Mouse (Mus musculus): ENCODE measurements around the gene Duox2.

Gene Duox2

GRCm38 (mm10) chr2:122240735-122241134, 57.5 kb downstream of the Duox2 start:
- no peak for DNase-seq (ENCODE audit: low spot score in 2 of 2)

DNA sequence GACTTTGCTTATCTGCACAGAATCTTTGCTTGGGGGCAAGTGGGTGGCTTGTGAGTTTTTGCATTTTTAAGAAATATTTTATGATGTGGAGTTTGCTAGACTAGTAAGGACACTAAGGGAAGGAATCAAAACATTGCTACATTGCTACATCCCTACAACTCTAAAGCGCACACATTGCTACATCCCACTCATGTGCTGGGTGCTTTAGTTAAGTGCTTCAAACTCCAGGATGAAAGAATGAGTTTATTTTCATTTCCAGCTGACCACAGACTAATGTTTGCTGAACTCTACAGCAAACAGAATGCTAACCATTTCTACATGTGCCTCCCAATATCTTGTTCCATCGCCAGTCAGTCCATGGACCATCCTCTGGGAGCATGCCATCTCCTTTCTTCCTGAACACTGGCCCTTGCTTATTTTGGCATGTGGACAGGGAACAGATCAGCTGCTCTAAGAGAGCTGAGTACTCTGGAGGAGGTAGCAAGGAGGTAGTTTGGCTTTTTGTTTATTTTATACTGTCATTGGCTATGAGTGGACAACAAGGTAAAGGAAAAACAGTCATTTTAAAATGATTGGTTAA, 60.3 kb downstream of the Duox2 start:
- no peak for DNase-seq (ENCODE audit: low spot score in 2 of 2)

GRCm38 (mm10) chr2:122236321-122236720, 61.9 kb downstream of the Duox2 start:
- no peak for DNase-seq (ENCODE audit: low spot score in 2 of 2)

DNA sequence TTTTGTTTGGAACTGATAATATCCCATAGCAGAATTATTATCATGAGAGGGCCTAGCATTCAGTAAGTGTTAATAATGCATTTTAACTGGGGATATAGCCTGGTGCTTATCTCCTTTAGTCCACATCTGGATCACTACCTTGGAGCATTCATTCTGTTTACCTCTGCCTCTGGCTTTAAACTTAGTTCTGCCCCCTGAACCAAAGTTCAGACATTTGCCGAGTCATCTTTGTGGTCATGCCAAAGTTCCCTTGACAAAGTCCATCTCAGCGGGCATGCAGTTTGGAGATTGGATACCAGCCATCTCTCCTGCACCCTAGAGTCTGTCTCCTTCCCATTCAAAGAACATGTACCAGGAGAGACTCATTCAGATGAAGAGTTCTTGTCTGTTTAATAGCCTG, 62.8 kb downstream of the Duox2 start:
- no peak for DNase-seq (ENCODE audit: low spot score in 2 of 2)

- peak; percentile 41 to 49 for DNase-seq (ENCODE audit: low spot score in 2 of 2)
Observed at GRCm38 (mm10) chr2:122234611-122235288, 63.5 kb downstream of the Duox2 start, which contains the start of gene Sord. Sord (plus strand) TSS chr2:122234749.

DNA sequence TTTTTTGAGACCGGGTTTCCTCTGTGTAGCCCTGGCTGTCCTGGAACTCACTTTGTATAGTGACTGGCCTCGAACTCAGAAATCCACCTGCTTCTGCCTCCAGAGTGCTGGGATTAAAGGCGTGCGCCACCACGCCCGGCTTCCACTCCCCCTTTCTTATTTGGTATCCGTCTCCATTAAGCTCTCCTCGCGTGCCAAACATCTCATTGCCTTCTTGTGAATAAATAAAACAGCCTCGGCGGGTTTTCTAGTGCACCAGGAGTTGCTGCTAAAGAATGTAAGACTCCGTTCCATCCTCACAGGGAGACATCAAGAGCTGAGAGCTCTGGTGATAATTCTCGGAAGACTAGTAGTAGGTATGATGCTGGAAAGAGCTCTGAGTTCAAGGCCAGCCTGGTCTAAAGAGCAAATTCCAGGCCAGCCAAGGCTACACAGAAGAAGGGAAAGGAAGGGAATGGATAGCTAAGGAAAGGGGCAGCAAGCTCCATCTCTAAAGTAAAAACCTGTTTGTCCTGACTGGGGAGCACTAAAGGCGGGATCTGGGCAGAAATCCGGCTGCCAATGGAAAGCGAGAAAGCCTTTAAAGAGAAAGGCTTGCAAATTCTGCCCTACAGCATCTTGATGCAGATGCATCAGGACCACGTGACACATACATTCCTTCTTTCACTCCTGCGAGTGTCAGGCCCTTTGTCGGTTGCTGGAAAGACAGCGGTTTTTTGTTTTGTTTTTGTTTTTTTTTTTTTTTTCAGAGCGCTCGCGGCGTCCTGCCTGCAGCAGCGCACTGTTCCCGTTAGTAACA, 64.3 kb downstream of the Duox2 start:
- DNase-seq (ENCODE audit: low spot score in 2 of 2) = no peak

DNA sequence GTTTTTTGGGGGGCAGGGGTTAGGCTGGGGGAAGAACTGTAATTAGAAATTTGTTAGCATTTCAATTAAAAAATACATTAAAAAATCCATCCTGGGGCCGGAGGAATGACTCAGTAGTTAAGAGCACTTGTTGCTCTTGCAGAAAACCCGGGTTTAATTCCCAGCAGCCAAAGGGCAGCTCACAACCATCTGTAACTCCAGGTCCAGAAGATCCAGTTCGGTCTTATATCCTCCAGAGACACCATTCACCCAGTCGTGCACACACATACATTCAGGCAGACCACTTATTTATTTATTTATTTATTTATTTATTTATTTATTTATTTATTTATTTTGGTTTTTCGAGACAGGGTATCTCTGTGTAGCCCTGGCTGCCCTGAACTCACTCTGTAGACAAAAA, 64.9 kb downstream of the Duox2 start:
- no peak for DNase-seq (ENCODE audit: low spot score in 2 of 2)

DNA sequence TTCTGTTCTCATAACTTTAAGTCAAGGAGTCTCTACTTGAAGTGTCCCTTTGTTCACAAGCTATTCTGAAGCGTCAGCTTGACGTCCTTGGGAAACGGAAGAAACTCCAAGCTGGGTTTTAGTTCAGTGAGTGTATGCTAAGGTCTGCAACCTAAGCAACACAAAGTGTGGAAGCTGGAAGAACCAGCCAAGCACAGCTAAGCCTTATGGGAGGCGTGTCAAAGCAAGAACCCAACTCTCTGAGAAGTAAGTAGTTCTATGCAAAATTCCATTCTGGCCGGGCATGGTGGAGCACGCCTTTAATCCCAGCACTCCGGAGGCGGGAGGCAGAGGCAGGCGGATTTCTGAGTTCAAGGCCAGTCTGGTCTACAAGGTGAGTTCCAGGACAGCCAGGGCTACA, 66.6 kb downstream of the Duox2 start:
- no peak for DNase-seq (ENCODE audit: low spot score in 2 of 2)

GRCm38 (mm10) chr2:122230395-122230794, 67.9 kb downstream of the Duox2 start:
- no peak for DNase-seq (ENCODE audit: low spot score in 2 of 2)

Measured in natural killer cell, adult 2 months (primary cell).